Mouse (Mus musculus) lung, embryonic 14.5 days (tissue): Measurements from ENCODE around the gene Cntn5. TPM values are rescaled to one million over a fixed set of nuclear protein-coding genes. Genes with fewer than 3 reads are reported as not detected.
A peak's percentile ranks its signal among the peaks of the same experiment; 100 is the strongest.

Source experiments
- ATAC-seq: fragments of 200-750 bp; cut with Nextera tagmentation; 2 replicates; pipeline ENCODE4 v1.8.0; 2017; ENCODE audit warnings: mild to moderate bottlenecking, moderate TSS enrichment, moderate library complexity; ENCODE audit not compliant: insufficient read depth
- DNase-seq: peaks from one replicate; pipeline ENCODE4 v3.0.0-alpha.2; 2015
- H3K27ac ChIP-seq: fragments of 300-500 bp; sonication (generic); 2 replicates; pipeline ENCODE4 v1.5.1; 2014; ENCODE audit warnings: low read depth, mild to moderate bottlenecking, moderate library complexity
- H3K27me3 ChIP-seq: fragments of 300-500 bp; sonication (generic); 2 replicates; pipeline ENCODE4 v1.6.1; 2014; ENCODE audit warnings: low read length, control low read depth; ENCODE audit not compliant: insufficient read depth
- H3K36me3 ChIP-seq: fragments of 300-500 bp; sonication (generic); 2 replicates; pipeline ENCODE4 v1.6.1; 2014; ENCODE audit warnings: control low read depth; ENCODE audit not compliant: insufficient read depth
- H3K4me1 ChIP-seq: fragments of 300-500 bp; sonication (generic); 2 replicates; pipeline ENCODE4 v1.6.1; 2014; ENCODE audit warnings: antibody characterized with exemption, control low read depth; ENCODE audit not compliant: insufficient read depth
- H3K4me2 ChIP-seq: fragments of 300-500 bp; sonication (generic); 2 replicates; pipeline ENCODE4 v1.6.1; 2014; ENCODE audit warnings: mild to moderate bottlenecking
- H3K4me3 ChIP-seq: fragments of 300-500 bp; sonication (generic); 2 replicates; pipeline ENCODE4 v1.5.1; 2014; ENCODE audit warnings: low read depth, low read length
- H3K9ac ChIP-seq: fragments of 300-500 bp; sonication (generic); 2 replicates; pipeline ENCODE4 v1.6.1; 2014
- H3K9me3 ChIP-seq: fragments of 300-500 bp; sonication (generic); 2 replicates; pipeline ENCODE4 v1.6.1; 2016; ENCODE audit warnings: low read depth, low read length, control low read depth
- CTCF ChIP-seq: IDR thresholded peaks from 2 replicates; pipeline ENCODE4 v1.5.1; 2016; ENCODE audit warnings: antibody characterized with exemption, low read depth
- WGBS: fragments of 180-500 bp; shearing (Covaris S2); extraction: QIAGEN DNeasy Blood & Tissue Kit; methylation state at CpG from one replicate; pipeline ENCODE4 v1.1.7; 2014; 5-methylcytosine and 5-hydroxymethylcytosine counted together
- polyA plus RNA-seq: library from polyadenylated mRNA; unstranded; fragments of >200 nt; fragmentation: Nextera tagmentation; extraction: Ambion mirVana; gene quantifications from 2 replicates; pipeline ENCODE4 v1.2.1, GENCODE M21; 2014

The Cntn5 gene
- polyA plus RNA-seq, 1 experiment from 2014 or later = not detected

DNA sequence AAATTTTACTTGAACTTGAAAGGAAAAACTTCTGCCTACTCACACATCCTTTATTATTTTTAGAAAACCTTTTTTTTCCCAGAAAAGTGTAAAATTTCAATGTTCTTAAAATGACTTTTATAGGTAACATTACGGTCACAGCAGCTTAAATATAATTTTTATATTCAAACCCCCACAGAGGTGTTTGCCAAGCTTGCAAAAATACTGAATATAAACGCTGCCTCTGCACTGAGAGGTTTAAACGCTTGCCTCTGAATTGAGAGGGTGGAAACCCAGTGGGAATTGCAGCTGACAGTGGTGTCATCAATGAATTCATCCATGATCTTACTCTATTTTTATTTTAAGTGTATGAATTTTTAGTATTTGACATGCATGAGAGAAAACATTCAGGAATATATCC is 861.6 kb downstream of the Cntn5 start:
- no peak overlapping the region for H3K27ac ChIP-seq
- no peak overlapping the region for H3K4me2 ChIP-seq
- H3K4me3 ChIP-seq = no peak overlapping the region
- no peak for TF ChIP-seq CTCF
- H3K9me3 ChIP-seq = no peaks in the 10 kb centered on the region
- H3K9ac ChIP-seq = no peak overlapping the region
- no peaks in the 10 kb centered on the region for H3K27me3 ChIP-seq
- WGBS = 69% methylated on average over 3 of the region's 3 CpGs
- H3K4me1 ChIP-seq = no peaks in the 10 kb centered on the region
- no peaks in the 10 kb centered on the region for H3K36me3 ChIP-seq
- DNase-seq (no peak), ATAC-seq (no peak)

DNA sequence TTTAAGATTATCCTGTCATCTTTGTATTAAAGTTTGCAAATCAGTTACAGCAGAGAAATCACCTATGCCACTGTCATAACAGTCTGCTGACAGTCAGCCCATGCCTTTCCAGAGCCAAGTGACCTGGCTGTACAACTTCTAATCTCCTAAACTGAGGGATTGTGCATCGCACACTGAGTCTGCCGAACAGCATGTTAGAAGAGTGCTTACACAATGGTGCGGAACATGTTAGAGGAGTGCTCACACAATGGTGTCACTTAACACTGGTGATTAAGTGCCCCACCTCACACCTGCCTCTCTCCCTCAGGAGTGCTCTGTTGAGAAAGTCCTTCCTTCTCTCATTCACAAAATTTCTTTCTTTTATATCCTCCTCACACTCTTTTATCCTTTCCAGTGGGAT is 889.4 kb downstream of the Cntn5 start:
- ATAC-seq (no peak), DNase-seq (no peak)
- no peak overlapping the region for H3K9ac ChIP-seq
- H3K4me2 ChIP-seq = no peak overlapping the region
- H3K36me3 ChIP-seq = no peaks in the 10 kb centered on the region
- TF ChIP-seq CTCF = no peak
- no peak overlapping the region for H3K27ac ChIP-seq
- WGBS = 67% methylated on average over 3 of the region's 3 CpGs
- H3K27me3 ChIP-seq = no peaks in the 10 kb centered on the region
- H3K4me1 ChIP-seq = no peaks in the 10 kb centered on the region
- H3K9me3 ChIP-seq = no peaks in the 10 kb centered on the region
- no peak overlapping the region for H3K4me3 ChIP-seq

DNA sequence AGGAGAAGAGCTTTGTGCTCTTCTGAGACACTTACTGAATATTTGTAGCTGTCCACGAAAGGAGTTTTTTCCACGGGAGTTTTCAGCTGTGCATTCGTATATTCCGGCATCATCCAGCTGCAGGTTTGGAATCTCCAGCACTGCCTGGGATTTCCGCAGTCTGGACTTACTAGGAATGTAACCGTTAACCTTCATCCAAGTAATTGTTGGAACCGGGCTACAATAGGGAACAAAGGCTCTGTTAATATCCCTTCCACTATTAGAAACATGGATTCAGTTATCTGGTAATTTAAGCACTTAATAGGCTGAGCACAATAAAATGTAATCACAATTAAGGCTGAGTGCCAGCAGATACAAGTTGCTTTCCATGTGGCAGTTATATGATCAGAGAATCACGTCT is 920.5 kb downstream of the Cntn5 start:
- Histone ChIP-seq H3K4me2 (no peak overlapping the region), H3K9me3 (no peaks in the 10 kb centered on the region), H3K4me1 (no peaks in the 10 kb centered on the region), H3K4me3 (no peak overlapping the region), H3K9ac (no peak overlapping the region), H3K27ac (no peak overlapping the region), H3K36me3 (no peaks in the 10 kb centered on the region), H3K27me3 (no peaks in the 10 kb centered on the region)
- WGBS = 68% methylated on average over 8 of the region's 8 CpGs
- ATAC-seq = no peak; the same call in 1 of the 2 replicates
- peak; percentile 31 for DNase-seq
- no peak for TF ChIP-seq CTCF

DNA sequence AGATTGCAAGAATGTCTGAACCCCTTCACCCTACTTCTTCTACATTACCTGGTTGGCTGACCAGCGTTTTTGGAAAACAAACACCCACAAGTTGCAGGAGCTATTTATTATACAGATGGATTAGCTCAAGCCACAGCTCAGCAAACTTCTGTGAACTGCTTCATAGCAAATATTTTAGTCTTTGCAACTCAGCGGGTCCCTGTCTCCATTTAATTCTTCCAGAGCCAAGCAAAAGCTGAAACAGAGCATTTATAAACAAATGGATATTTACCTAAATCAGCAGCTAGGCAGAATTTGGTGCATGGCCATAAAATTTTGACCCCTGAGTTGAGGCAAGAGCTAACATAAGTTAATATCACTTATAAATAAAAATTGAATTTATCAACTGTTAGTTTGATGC is 921.4 kb downstream of the Cntn5 start:
- no peak for TF ChIP-seq CTCF
- Histone ChIP-seq H3K4me3 (no peak overlapping the region), H3K36me3 (no peaks in the 10 kb centered on the region), H3K27ac (no peak overlapping the region), H3K4me1 (no peaks in the 10 kb centered on the region), H3K9me3 (no peaks in the 10 kb centered on the region), H3K27me3 (no peaks in the 10 kb centered on the region), H3K4me2 (no peak overlapping the region), H3K9ac (no peak overlapping the region)
- WGBS = 38% methylated on average over 2 of the region's 2 CpGs
- ATAC-seq (no peak), DNase-seq (peak; percentile 65)

DNA sequence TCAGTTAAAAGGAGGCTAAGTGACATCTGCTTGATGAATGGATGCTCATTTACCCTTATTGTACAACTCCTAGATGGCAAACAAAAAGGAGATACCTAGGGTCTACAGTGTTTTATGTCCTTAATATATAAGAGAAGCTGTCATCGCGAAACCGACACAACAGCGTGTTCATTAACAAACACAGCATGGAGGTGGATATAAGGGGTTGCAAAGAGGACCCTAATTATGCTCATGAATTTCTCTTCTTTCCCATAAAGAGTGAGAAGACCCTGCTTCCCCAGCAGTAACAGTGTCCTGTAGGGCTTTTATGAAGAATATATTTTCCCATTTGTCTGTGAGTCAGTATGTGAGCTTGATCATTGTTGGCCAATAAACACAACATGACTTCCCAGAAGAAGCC is 939.2 kb downstream of the Cntn5 start:
- H3K36me3 ChIP-seq = no peaks in the 10 kb centered on the region
- H3K9ac ChIP-seq = no peak overlapping the region
- H3K4me2 ChIP-seq = no peak overlapping the region
- H3K27me3 ChIP-seq = no peaks in the 10 kb centered on the region
- H3K27ac ChIP-seq = no peak overlapping the region
- H3K4me3 ChIP-seq = no peak overlapping the region
- TF ChIP-seq CTCF = no peak
- ATAC-seq (no peak), DNase-seq (no peak)
- no peaks in the 10 kb centered on the region for H3K4me1 ChIP-seq
- no peaks in the 10 kb centered on the region for H3K9me3 ChIP-seq
- 89% methylated on average over 4 of the region's 4 CpGs for WGBS

DNA sequence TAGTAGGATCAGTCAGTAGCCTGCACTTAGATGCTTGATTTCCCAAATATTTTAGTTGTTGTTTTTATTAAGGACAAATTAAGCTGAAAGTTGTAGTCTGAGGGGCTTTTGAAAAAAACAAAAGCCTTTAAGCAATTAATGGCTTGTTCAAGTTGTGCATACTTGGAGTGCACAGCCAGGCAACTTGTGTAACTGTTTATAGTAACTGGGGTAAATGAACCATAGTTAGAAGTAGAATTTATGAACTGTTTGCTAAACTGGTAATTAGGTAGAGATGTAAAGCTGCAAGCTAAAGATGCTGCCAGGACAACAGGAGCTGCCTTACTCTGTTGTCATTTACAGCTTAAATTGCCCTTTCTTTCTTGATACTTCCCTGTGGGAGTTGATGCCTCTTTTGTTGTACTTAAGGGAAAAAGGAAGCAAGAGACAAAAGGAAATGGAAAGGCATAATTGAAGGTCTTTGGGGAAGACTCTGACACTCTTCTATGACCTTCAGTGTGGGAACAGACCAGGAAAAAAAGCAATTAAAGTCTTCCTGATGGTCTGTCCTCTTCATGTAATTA is 943.9 kb downstream of the Cntn5 start:
- no peak overlapping the region for H3K9ac ChIP-seq
- no peaks in the 10 kb centered on the region for H3K4me1 ChIP-seq
- H3K27ac ChIP-seq = no peak overlapping the region
- H3K36me3 ChIP-seq = no peaks in the 10 kb centered on the region
- no peak for ATAC-seq
- no peak overlapping the region for H3K4me3 ChIP-seq
- H3K27me3 ChIP-seq = no peaks in the 10 kb centered on the region
- no peak for TF ChIP-seq CTCF
- DNase-seq = no peak
- H3K4me2 ChIP-seq = no peak overlapping the region
- no peaks in the 10 kb centered on the region for H3K9me3 ChIP-seq

DNA sequence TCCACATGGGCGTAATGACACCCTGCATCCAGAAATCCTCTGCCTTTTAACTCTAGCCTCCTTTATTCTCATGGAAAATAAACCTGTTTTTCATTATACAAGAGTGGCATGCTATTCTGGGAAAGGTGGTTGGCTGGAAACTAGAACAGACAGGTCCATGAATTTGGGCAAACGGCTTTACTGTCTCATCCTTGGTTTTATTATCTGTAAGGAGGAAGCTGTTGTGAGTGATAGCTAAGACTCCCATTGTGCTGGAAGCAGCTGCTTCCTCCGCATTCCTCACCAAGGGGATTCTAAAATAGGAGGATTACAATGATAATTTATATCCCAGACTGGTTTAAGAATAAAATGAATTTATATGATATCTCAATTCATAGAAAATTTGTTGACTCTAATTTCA is 955.2 kb downstream of the Cntn5 start:
- H3K27me3 ChIP-seq = no peaks in the 10 kb centered on the region
- no peak for TF ChIP-seq CTCF
- no peaks in the 10 kb centered on the region for H3K9me3 ChIP-seq
- no peak overlapping the region for H3K27ac ChIP-seq
- 39% methylated on average over 3 of the region's 3 CpGs for WGBS
- H3K4me1 ChIP-seq = no peaks in the 10 kb centered on the region
- H3K36me3 ChIP-seq = no peaks in the 10 kb centered on the region
- DNase-seq = no peak
- H3K9ac ChIP-seq = no peak overlapping the region
- H3K4me3 ChIP-seq = no peak overlapping the region
- ATAC-seq = no peak
- no peak overlapping the region for H3K4me2 ChIP-seq

DNA sequence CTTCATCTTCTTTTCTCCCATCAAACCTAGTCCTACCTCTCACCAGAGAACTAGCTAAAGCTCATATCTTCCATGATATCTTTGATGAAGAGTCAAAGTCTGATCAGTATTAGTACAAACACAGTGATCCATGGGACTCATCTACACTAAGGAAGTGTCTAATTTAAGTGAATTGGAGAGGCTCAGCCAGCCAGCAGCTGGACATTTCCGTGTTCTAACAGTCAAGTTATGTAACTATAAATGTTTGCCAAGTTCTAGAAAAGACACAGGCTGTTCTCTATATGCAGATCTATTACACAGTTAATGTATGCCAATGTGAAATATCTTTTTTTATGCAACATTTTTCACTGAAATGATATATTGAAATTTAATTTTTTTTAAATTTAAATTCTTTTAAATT is 959.7 kb downstream of the Cntn5 start:
- Histone ChIP-seq H3K27ac (no peak overlapping the region), H3K4me1 (no peaks in the 10 kb centered on the region), H3K9me3 (no peaks in the 10 kb centered on the region), H3K4me3 (no peak overlapping the region), H3K4me2 (no peak overlapping the region), H3K36me3 (no peaks in the 10 kb centered on the region), H3K27me3 (no peaks in the 10 kb centered on the region), H3K9ac (no peak overlapping the region)
- TF ChIP-seq CTCF = no peak
- ATAC-seq (no peak; the same call in 1 of the 2 replicates), DNase-seq (peak; percentile 32)
- 44% methylated on average over 1 of the region's 1 CpGs for WGBS
